Mouse (Mus musculus): ENCODE measurements around the gene Kmt2c. TPM values are rescaled to one million over a fixed set of nuclear protein-coding genes. Genes with fewer than 3 reads are reported as not detected.

The Kmt2c gene
- polyA plus RNA-seq, 1 experiment from 2014 or later = 8.1 TPM

GRCm38 (mm10) chr5:25222752-25223702 is 275.6 kb downstream of the Kmt2c start, which contains the start of gene E130116L18Rik:
Gene E130116L18Rik, minus strand, starts transcription at chr5:25223153.
- Histone ChIP-seq H3K4me3 (ENCODE audit: low read length) (peak within 1 kb of the TSS; percentile 71), H3K27ac (ENCODE audit: low read length) (peak within 1 kb of the TSS; percentile 89), H3K27me3 (replicated peaks; ENCODE audit: control insufficient read depth, insufficient read depth, low read length) (no peaks in the 10 kb centered on the region), H3K36me3 (ENCODE audit: control insufficient read depth, insufficient read depth, low read length) (no peaks in the 10 kb centered on the region), H3K4me1 (ENCODE audit: control insufficient read depth, insufficient read depth, low read length) (peaks cover 4% of the 10 kb centered on the region), H3K4me2 (ENCODE audit: low read depth, low read length) (peak within 1 kb of the TSS; percentile 61), H3K9me3 (ENCODE audit: control insufficient read depth, low read length) (no peaks in the 10 kb centered on the region), H3K9ac (ENCODE audit: low read depth, low read length) (peak within 1 kb of the TSS; percentile 90)
- ATAC-seq = peak; percentile 99
- WGBS = 2% methylated on average over 72 of the region's 72 CpGs

Other genes with a start within 250 kb of the Kmt2c start
- not detected in 2 replicates for gene Cct8l1, start 17.3 kb upstream of the Kmt2c start, polyA plus RNA-seq (2015; fragmentation: Nextera tagmentation; extraction: Ambion mirVana)
- gene Xrcc2, start 207.0 kb upstream of the Kmt2c start, polyA plus RNA-seq (2015; fragmentation: Nextera tagmentation; extraction: Ambion mirVana) = 4.3 and 4.4 TPM in 2 replicates

Measured in intestine, embryonic 16.5 days (tissue).